Mouse (Mus musculus) myocyte (in vitro differentiated cells): Measurements from ENCODE around the gene Btnl2. TPM values are rescaled to one million over a fixed set of nuclear protein-coding genes. Genes with fewer than 3 reads are reported as not detected.

Source experiments
- H3K27me3 ChIP-seq: one replicate; pipeline ENCODE4 v1.6.1; 2011; ENCODE audit not compliant: control insufficient read depth, insufficient read depth, insufficient read length
- H3K36me3 ChIP-seq: one replicate; pipeline ENCODE4 v1.6.1; 2011; ENCODE audit not compliant: control insufficient read depth, insufficient read depth
- H3K4me2 ChIP-seq: one replicate; pipeline ENCODE4 v1.6.1; 2011; ENCODE audit warnings: low read depth, control low read depth
- H3K4me3 ChIP-seq: one replicate; pipeline ENCODE4 v1.5.1; 2011; ENCODE audit warnings: mild to moderate bottlenecking, control low read depth, moderate library complexity
- H3K79me2 ChIP-seq: one replicate; pipeline ENCODE4 v1.6.1; 2011; ENCODE audit not compliant: control insufficient read depth, insufficient read depth
- H3ac ChIP-seq: one replicate; pipeline ENCODE4 v1.6.1; 2011; ENCODE audit not compliant: control insufficient read depth, insufficient read length
- CEBPB ChIP-seq: IDR thresholded peaks from 2 replicates; pipeline ENCODE4 v1.6.1; 2011; ENCODE audit warnings: mild to moderate bottlenecking, moderate library complexity; ENCODE audit not compliant: poor library complexity, insufficient read depth, severe bottlenecking
- E2F4 ChIP-seq: IDR thresholded peaks from one replicate; pipeline ENCODE4 v1.6.1; 2011; ENCODE audit warnings: mild to moderate bottlenecking, control low read depth, moderate library complexity; ENCODE audit not compliant: insufficient read depth
- MAX ChIP-seq: IDR thresholded peaks from one replicate; pipeline ENCODE4 v1.6.1; 2011; ENCODE audit warnings: low read depth, mild to moderate bottlenecking, control low read depth
- MYOD1 ChIP-seq, 3 experiments: IDR thresholded peaks; one replicate each; pipeline ENCODE4 v1.6.1; 2011; ENCODE audit warnings: control low read depth in 2 of 3, low read depth in 2 of 3, mild to moderate bottlenecking in 2 of 3, moderate library complexity in 1 of 3; ENCODE audit not compliant: insufficient read length in 2 of 3, control insufficient read depth in 1 of 3
- MYOG ChIP-seq, 3 experiments: IDR thresholded peaks; one replicate each; pipeline ENCODE4 v1.6.1; 2011; ENCODE audit warnings: control low read depth in 2 of 3, low read depth in 2 of 3, mild to moderate bottlenecking in 2 of 3; ENCODE audit not compliant: insufficient read length in 2 of 3, control insufficient read depth in 1 of 3, insufficient read depth in 1 of 3
- POLR2A ChIP-seq: IDR thresholded peaks from one replicate; pipeline ENCODE4 v1.6.1; 2011; ENCODE audit warnings: low read depth, mild to moderate bottlenecking, control low read depth, moderate library complexity; ENCODE audit not compliant: insufficient read length
- POLR2AphosphoS2 ChIP-seq: IDR thresholded peaks from one replicate; pipeline ENCODE4 v1.6.1; 2011; ENCODE audit warnings: low read depth, control low read depth; ENCODE audit not compliant: insufficient read length
- REST ChIP-seq: IDR thresholded peaks from one replicate; pipeline ENCODE4 v1.6.1; 2011; ENCODE audit warnings: mild to moderate bottlenecking, control low read depth, moderate library complexity; ENCODE audit not compliant: insufficient read depth, insufficient read length
- SRF ChIP-seq: IDR thresholded peaks from one replicate; pipeline ENCODE4 v1.6.1; 2011; ENCODE audit warnings: low read depth; ENCODE audit not compliant: control insufficient read depth, insufficient read length
- TCF12 ChIP-seq: IDR thresholded peaks from one replicate; pipeline ENCODE4 v1.6.1; 2011; ENCODE audit warnings: mild to moderate bottlenecking, control low read depth; ENCODE audit not compliant: poor library complexity, insufficient read depth, severe bottlenecking
- TCF3 ChIP-seq: IDR thresholded peaks from one replicate; pipeline ENCODE4 v1.6.1; 2011; ENCODE audit warnings: low read depth, control low read depth; ENCODE audit not compliant: insufficient read length
- USF1 ChIP-seq: IDR thresholded peaks from one replicate; pipeline ENCODE4 v1.6.1; 2011; ENCODE audit warnings: low read depth, mild to moderate bottlenecking, control low read depth, moderate library complexity
- polyA plus RNA-seq: library from polyadenylated mRNA; unstranded; fragments of >200 nt; fragmentation: generic; extraction: Trizol; gene quantifications from one replicate; pipeline ENCODE4 v1.2.1, GENCODE M21; 2012; ENCODE audit warnings: missing spikeins

Btnl2 gene
- polyA plus RNA-seq, 1 experiment, result not detected

GRCm38 (mm10) chr17:34326373-34326772, 28.2 kb upstream of the Btnl2 start:
- Histone ChIP-seq H3K27me3 (no peaks in the 10 kb centered on the region), H3K4me3 (no peak overlapping the region), H3K79me2 (no peaks in the 10 kb centered on the region), H3K4me2 (no peak overlapping the region), H3K36me3 (no peaks in the 10 kb centered on the region), H3ac (no peak overlapping the region)
- TF ChIP-seq USF1 (no peak), E2F4 (no peak)

GRCm38 (mm10) chr17:34329807-34330206, 24.8 kb upstream of the Btnl2 start:
- H3ac ChIP-seq, result no peak overlapping the region
- H3K27me3 ChIP-seq, result no peaks in the 10 kb centered on the region
- no peak for TF ChIP-seq MYOD1 (IDR thresholded peaks at IDR 0.05; ENCODE audit: control insufficient read depth in 1 of 3, insufficient read length in 2 of 3, low read depth in 2 of 3)
- no peak for TF ChIP-seq TCF3
- TF ChIP-seq CEBPB, result no peak
- no peak for TF ChIP-seq USF1
- no peak for TF ChIP-seq SRF
- no peak for TF ChIP-seq MAX
- no peaks in the 10 kb centered on the region for H3K79me2 ChIP-seq
- H3K4me2 ChIP-seq, result no peak overlapping the region
- H3K4me3 ChIP-seq, result no peak overlapping the region
- no peaks in the 10 kb centered on the region for H3K36me3 ChIP-seq

- no peaks in the 10 kb centered on the region for H3K36me3 ChIP-seq
- no peaks in the 10 kb centered on the region for H3K79me2 ChIP-seq
- H3K4me2 ChIP-seq, result no peak overlapping the region
- H3K27me3 ChIP-seq, result no peaks in the 10 kb centered on the region
- TF ChIP-seq E2F4, result no peak
- TF ChIP-seq POLR2A, result no peak
- no peak for TF ChIP-seq MAX
- TF ChIP-seq SRF, result no peak
- TF ChIP-seq REST, result no peak
- no peak for TF ChIP-seq MYOD1 (IDR thresholded peaks at IDR 0.05; ENCODE audit: control insufficient read depth in 1 of 3, insufficient read length in 2 of 3, low read depth in 2 of 3)
- H3ac ChIP-seq, result no peak overlapping the region
- H3K4me3 ChIP-seq, result no peak overlapping the region
Measured at GRCm38 (mm10) chr17:34331200-34331599, 23.4 kb upstream of the Btnl2 start.

- H3K27me3 ChIP-seq, result peaks cover 6% of the 10 kb centered on the region
- TF ChIP-seq CEBPB (no peak), SRF (no peak), MYOG (IDR thresholded peaks at IDR 0.05; ENCODE audit: control insufficient read depth in 1 of 3, insufficient read depth in 1 of 3, insufficient read length in 2 of 3, low read depth in 2 of 3) (no peak), POLR2A (no peak), MAX (no peak), E2F4 (no peak), REST (no peak), MYOD1 (IDR thresholded peaks at IDR 0.05; ENCODE audit: control insufficient read depth in 1 of 3, insufficient read length in 2 of 3, low read depth in 2 of 3) (no peak), USF1 (no peak), TCF3 (no peak), POLR2AphosphoS2 (no peak), TCF12 (no peak)
- H3K79me2 ChIP-seq, result no peaks in the 10 kb centered on the region
- no peak overlapping the region for H3ac ChIP-seq
- H3K4me3 ChIP-seq, result no peak overlapping the region
- no peak overlapping the region for H3K4me2 ChIP-seq
- no peaks in the 10 kb centered on the region for H3K36me3 ChIP-seq
Measured at GRCm38 (mm10) chr17:34340619-34341402, 13.8 kb upstream of the Btnl2 start.

GRCm38 (mm10) chr17:34344882-34345281, 9.7 kb upstream of the Btnl2 start:
- no peaks in the 10 kb centered on the region for H3K79me2 ChIP-seq
- H3K36me3 ChIP-seq, result no peaks in the 10 kb centered on the region
- H3K4me3 ChIP-seq, result no peak overlapping the region
- H3ac ChIP-seq, result no peak overlapping the region
- no peak overlapping the region for H3K4me2 ChIP-seq
- no peak for TF ChIP-seq MYOG (IDR thresholded peaks at IDR 0.05; ENCODE audit: control insufficient read depth in 1 of 3, insufficient read depth in 1 of 3, insufficient read length in 2 of 3, low read depth in 2 of 3)
- no peak for TF ChIP-seq TCF12
- no peak for TF ChIP-seq REST
- no peak for TF ChIP-seq TCF3
- no peak for TF ChIP-seq E2F4
- TF ChIP-seq POLR2AphosphoS2, result no peak
- no peak for TF ChIP-seq MAX
- TF ChIP-seq SRF, result no peak
- no peak for TF ChIP-seq MYOD1 (IDR thresholded peaks at IDR 0.05; ENCODE audit: control insufficient read depth in 1 of 3, insufficient read length in 2 of 3, low read depth in 2 of 3)
- no peak for TF ChIP-seq POLR2A
- H3K27me3 ChIP-seq, result peaks cover 6% of the 10 kb centered on the region
